Mouse (Mus musculus): ENCODE results near the gene Sash3.

DNA sequence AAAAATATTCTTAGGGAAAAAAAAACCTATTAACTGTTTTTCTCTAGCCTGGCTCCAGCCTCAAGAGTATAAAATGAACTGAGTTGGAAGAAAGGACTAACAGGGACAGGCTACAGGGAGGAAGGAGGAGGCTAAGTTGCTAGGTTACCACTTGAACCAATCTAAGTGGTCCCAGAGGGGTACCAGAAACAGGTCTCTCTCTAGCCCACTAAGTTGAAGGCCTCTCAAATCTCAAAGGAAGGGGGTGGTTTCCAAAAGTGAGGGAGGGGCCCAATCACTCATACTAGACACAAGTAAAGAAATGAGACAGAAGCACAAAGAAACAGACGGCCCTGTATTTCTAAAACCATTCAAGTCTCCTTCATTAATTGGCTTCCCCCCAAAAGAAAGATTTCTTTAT is 23.7 kb downstream of the Sash3 start:
- TF ChIP-seq POLR2A (IDR thresholded peaks at IDR 0.05; ENCODE audit: borderline replicate concordance, insufficient read depth, low read length) (no peak), CTCF (IDR thresholded peaks at IDR 0.05; ENCODE audit: borderline replicate concordance, insufficient read depth, low read depth, low read length) (no peak)
